Mouse (Mus musculus): Measurements from ENCODE around the gene Arih2.
"Not testable (repeated sequence)": the region's sequence is repeated elsewhere in the genome, so short reads cannot be mapped to it uniquely, and the experiment has no call there.

Arih2 gene

DNA sequence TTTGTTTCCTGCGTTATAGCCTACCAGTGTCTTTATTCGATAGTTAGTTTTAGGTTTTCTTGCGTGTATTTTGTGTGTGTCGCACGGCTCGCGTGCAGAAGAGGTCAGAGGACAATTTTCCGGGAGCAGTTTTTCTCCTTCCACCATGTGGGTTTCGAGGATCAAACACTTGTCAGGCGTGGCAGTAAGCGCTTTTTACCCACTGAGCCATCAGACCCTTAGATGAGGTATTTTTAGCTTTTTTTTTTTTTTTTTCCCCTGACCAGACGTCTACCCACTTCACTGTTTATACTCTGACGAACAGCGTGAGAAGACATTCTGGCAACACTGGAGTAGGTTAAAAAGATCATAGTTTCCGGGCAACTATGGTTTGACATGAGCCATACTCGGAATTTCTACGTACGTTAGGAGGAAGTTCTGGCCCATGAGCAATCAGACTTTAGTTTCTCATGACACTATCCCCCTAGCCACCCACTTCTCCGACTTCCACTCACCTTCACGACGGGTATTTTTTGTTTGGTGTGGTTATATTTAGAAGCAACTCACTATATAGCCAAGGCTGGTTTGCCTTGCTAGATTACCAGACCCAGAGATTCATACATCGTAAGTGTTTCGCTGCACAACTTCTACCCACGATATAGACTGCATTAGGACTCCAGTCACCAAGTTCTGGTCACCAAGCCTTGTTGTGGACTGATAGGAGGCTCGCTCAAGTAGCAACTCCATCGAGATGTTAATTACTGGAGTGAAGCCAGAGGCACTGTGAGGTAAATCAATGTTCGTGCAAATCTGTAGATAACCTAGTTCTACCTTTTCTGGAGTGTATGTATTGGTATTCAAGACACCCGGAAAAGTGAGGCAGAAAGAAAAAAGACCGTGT, 615 bp upstream of the Arih2 start:
- peak; percentile 70 for DNase-seq (ENCODE audit: low read depth, low spot score)

GRCm38 (mm10) chr9:108648166-108648565, 1.0 kb downstream of the Arih2 start:
- DNase-seq (ENCODE audit: low read depth, low spot score): peak; percentile 38

DNA sequence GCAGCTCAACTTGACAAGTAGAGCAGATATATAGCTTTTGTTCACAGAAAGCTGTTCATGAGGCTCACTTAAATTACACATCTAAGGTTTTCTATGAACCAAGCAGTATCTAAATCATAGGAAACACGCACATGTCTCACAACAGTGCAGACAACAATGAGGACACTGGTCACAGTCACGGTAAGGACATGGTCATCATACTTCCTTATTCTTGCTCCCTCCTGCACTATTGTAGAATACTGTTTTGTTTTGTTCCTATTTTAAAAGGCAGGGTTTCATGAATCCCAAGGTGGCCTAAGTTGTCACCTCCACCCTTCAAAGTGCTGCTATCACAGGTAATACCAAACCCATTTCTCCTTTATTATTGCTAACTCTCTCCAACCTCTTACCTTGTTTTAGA, 9.4 kb downstream of the Arih2 start:
- DNase-seq (ENCODE audit: low read depth, low spot score): no peak

GRCm38 (mm10) chr9:108635415-108635814, 13.8 kb downstream of the Arih2 start:
- no peak for DNase-seq (ENCODE audit: low read depth, low spot score)

DNA sequence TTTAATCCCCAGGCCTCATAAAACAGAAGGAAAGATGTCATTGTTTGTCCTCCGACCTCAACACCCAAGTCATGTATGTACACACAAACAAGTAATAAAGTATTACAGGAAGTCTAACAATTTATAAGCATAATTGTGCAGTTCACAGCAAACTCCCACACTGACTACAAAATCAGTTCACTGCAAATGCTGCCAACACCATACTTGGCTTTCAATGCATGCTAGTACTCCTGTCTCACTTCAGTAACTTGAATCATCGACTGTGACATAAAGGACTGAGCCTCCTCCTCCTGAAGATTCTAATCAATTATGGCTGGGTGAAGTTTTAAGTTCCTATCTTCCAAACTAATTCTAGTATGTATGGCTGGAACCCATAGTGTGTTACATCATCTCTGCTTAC, 15.3 kb downstream of the Arih2 start:
- DNase-seq (ENCODE audit: low read depth, low spot score): no peak

- no peak for DNase-seq (ENCODE audit: low read depth, low spot score)
Measured at GRCm38 (mm10) chr9:108632375-108632774, 16.8 kb downstream of the Arih2 start.

GRCm38 (mm10) chr9:108631631-108632256, 17.4 kb downstream of the Arih2 start:
- no peak for DNase-seq (ENCODE audit: low read depth, low spot score)

DNA sequence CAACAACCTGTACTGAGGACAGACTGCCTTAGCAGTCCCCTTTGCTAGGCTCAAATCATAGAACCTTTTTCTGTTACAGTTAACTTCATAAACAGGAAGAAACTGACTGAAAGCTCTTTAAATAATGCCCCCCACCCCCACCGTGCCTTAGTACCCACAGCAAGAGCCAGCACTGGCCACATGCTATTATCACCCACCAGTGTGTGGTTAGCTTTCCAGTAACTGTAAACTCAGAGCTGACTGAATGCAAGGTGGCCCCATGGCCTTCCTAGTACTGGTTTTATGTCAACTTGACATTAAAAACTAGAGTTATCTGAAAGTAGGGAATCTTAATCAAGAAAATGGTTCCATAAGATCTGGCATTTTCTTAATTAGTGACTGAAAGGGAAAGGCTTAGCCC, 18.5 kb downstream of the Arih2 start:
- DNase-seq (ENCODE audit: low read depth, low spot score): no peak

GRCm38 (mm10) chr9:108628141-108628540, 21.0 kb downstream of the Arih2 start:
- no peak for DNase-seq (ENCODE audit: low read depth, low spot score)

DNA sequence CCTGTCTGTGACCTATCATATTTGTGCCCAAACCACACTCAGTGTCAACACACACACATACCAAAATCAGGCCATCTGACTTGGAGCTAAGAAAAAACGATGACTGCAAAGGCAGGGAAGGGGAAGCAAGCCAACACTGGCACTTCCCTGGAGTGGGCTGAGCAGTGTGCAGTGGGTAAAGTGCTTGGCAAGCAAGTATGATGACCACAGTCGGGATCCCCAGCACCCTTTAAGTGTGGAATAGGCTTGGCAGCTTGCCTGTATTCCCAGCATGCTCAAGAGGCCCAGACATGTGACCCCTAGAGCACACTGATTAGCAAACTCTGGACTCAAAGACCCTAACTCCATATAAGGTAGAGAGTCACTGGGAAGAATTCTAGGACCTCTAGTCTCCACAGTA, 22.7 kb downstream of the Arih2 start:
- no peak for DNase-seq (ENCODE audit: low read depth, low spot score)

DNA sequence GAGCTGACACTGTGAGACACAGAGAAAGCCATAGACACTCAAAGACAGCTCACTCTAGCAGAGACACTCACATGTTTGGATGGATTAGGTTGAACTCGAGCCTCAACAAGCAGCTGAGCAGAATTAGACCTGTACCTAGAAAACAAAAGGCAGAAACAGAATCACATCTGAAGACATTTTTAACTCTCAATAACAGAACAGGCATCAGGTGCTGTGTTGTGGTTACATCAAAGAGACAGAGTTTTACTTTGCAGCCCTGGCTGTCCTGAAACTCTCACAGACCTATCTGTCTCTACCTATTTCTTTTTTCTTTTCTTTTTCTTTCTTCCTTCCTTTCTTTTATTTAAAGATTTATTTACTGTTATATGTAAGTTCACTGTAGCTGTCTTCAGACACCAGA, 31.9 kb downstream of the Arih2 start:
- DNase-seq (ENCODE audit: low read depth, low spot score): peak; percentile 17

DNA sequence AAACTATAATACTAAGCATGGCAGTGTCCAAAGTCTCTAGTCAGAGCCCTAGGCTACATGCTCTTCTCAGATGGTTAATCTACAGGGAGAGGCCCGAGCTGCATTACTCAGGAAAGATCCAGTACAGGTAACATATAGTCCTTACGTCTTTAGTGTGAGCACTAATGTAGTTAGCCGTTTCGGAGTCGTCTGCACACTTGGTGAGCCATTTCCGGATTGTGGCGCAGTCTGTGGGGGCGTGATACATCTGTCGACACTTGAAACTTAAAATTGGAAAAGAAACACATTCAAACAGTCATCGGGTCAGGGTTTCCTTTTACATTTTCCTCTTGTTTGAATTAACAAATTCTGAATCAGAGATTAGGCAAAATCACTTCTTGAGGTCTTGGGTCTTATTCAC, 37.7 kb downstream of the Arih2 start:
- DNase-seq (ENCODE audit: low read depth, low spot score): no peak

- no peak for DNase-seq (ENCODE audit: low read depth, low spot score)
Measured at GRCm38 (mm10) chr9:108608889-108609288, 40.3 kb downstream of the Arih2 start.

DNA sequence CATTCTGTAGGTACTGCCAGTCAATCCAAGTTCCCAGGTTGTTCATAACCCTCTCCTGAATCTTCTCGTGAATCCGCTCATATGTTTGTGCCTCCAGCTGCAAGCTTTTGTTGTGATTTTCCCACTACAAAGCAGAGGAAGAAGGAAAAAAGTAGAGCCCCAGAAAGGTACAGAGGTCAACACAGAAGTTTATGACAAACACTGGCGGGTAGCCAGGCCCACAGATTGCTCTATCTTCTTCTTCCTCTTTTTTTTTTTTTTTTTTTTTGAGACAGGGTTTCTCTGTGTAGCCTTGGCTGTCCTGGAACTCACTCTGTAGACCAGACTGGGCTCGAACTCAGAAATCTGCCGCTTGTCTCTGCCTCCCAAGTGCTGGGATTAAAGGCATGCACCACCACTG, 41.3 kb downstream of the Arih2 start:
- not testable (repeated sequence) for DNase-seq (ENCODE audit: low read depth, low spot score)

GRCm38 (mm10) chr9:108601986-108602385, 47.2 kb downstream of the Arih2 start:
- DNase-seq (ENCODE audit: low read depth, low spot score): no peak

DNA sequence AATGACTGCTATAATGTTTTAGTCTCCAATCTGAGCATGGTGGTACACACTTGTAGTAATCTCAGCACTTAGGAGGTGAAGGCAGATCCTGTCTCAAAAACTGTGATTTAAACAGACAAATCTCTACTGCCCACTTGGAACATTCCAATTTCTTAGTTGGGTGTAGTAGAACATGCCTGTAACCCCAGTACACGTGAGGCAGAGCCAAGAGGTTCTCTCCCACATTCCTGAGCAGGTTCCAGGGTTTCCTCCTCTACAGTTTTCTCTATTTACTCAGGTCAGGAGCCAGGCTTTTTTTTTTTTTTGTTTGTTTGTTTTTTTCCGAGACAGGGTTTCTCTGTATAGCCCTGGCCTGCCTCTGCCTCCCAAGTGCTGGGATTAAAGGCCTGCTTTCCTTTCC, 49.2 kb downstream of the Arih2 start:
- no peak for DNase-seq (ENCODE audit: low read depth, low spot score)

DNA sequence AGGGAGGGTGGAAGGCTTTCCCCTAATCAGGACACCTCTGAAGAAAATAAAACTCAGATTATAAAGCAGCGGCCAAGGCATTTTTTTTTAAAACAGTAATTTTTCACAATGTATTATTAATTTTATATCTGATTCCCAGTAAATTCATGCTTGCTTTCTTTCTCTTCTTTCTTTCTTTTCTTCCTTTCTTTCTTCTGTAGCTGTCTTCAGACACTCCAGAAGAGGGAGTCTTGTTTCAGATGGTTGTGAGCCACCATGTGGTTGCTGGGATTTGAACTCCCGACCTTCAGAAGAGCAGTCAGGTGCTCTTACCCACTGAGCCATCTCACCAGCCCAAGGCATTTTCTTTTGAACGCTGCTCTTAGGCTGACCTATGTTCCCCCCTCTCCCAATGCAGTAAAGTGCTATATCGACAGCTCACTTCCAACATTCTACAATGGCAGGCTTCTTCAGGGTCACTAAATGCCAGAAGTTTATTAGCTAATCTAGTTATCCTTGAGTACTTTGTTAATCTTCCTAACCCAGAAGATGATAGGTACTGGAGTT, 50.1 kb downstream of the Arih2 start:
- no peak for DNase-seq (ENCODE audit: low read depth, low spot score)

GRCm38 (mm10) chr9:108596998-108597764, 52.0 kb downstream of the Arih2 start, which contains the start of gene P4htm:
Gene P4htm, minus strand, starts transcription at chr9:108597667.
- DNase-seq (ENCODE audit: low read depth, low spot score): peak; percentile 76

- DNase-seq (ENCODE audit: low read depth, low spot score): no peak
Measured at GRCm38 (mm10) chr9:108594354-108594753, 54.8 kb downstream of the Arih2 start.

DNA sequence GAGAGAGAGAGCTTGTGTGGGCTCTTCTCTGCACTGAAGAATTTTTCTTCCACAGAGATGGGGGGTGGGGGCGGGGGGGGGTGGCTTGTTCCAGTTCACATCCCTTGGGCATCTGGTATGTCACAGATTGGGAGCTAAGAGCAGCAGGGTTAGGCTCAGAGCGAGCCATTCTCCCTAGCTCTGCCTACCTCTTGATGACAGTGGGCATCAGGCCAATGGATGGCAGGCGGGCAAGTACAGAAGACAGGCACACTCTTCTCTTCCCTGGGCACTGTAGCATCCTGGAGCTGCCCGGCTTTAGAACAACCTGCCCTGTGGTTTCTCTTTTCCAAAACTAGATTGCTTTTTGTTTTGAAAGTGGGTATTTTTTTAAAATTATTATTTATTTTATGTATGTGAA, 57.7 kb downstream of the Arih2 start:
- DNase-seq (ENCODE audit: low read depth, low spot score): no peak

- DNase-seq (ENCODE audit: low read depth, low spot score): peak; percentile 59
Measured at GRCm38 (mm10) chr9:108589229-108589628, 60.0 kb downstream of the Arih2 start.

GRCm38 (mm10) chr9:108587571-108588180, 61.5 kb downstream of the Arih2 start:
- DNase-seq (ENCODE audit: low read depth, low spot score): no peak

All from CD4-positive, CD25-positive, alpha-beta regulatory T cell, adult 2 months (primary cell).